Mouse (Mus musculus): Measurements from ENCODE around the gene Acly. TPM values are rescaled to one million over a fixed set of nuclear protein-coding genes. Genes with fewer than 3 reads are reported as not detected.

Acly gene
- polyA plus RNA-seq, 1 experiment from 2014 or later: 189 TPM

GRCm38 (mm10) chr11:100471352-100472196, 56.2 kb downstream of the Acly start:
- Histone ChIP-seq H3K9me3 (no peaks in the 10 kb centered on the region), H3K4me2 (peak overlapping the region; percentile 76), H3K4me3 (peak overlapping the region; percentile 93), H3K36me3 (peaks cover 9% of the 10 kb centered on the region; the same call in 1 of the 2 replicates), H3K4me1 (peaks cover 18% of the 10 kb centered on the region), H3K9ac (peak overlapping the region; percentile 93), H3K27ac (peak overlapping the region; percentile 87), H3K27me3 (no peaks in the 10 kb centered on the region)
- no peak for ATAC-seq (ENCODE audit: insufficient number of reproducible peaks, low FRiP score, low TSS enrichment, low read depth)
- 4% methylated on average over 30 of the region's 30 CpGs for WGBS

GRCm38 (mm10) chr11:100465833-100466232, 62.0 kb downstream of the Acly start:
- 77% methylated on average over 1 of the region's 1 CpGs for WGBS
- H3K27ac ChIP-seq: no peak overlapping the region
- no peak for ATAC-seq (ENCODE audit: insufficient number of reproducible peaks, low FRiP score, low TSS enrichment, low read depth)
- no peak overlapping the region for H3K4me2 ChIP-seq
- no peaks in the 10 kb centered on the region for H3K9me3 ChIP-seq
- peaks cover 24% of the 10 kb centered on the region for H3K36me3 ChIP-seq
- no peak overlapping the region for H3K9ac ChIP-seq
- peaks cover 12% of the 10 kb centered on the region for H3K4me1 ChIP-seq
- no peak overlapping the region for H3K4me3 ChIP-seq
- H3K27me3 ChIP-seq: no peaks in the 10 kb centered on the region

- Histone ChIP-seq H3K27ac (no peak overlapping the region), H3K4me2 (no peak overlapping the region), H3K27me3 (no peaks in the 10 kb centered on the region), H3K9me3 (no peaks in the 10 kb centered on the region), H3K4me1 (peaks cover 6% of the 10 kb centered on the region), H3K36me3 (peaks cover 24% of the 10 kb centered on the region), H3K9ac (no peak overlapping the region), H3K4me3 (no peak overlapping the region)
- 89% methylated on average over 1 of the region's 1 CpGs for WGBS
- no peak for ATAC-seq (ENCODE audit: insufficient number of reproducible peaks, low FRiP score, low TSS enrichment, low read depth)
Measured at GRCm38 (mm10) chr11:100465229-100465792, 62.5 kb downstream of the Acly start.

GRCm38 (mm10) chr11:100462699-100463098, 65.1 kb downstream of the Acly start:
- ATAC-seq (ENCODE audit: insufficient number of reproducible peaks, low FRiP score, low TSS enrichment, low read depth): no peak
- H3K36me3 ChIP-seq: peaks cover 35% of the 10 kb centered on the region

GRCm38 (mm10) chr11:100457711-100458110, 70.1 kb downstream of the Acly start:
- Histone ChIP-seq H3K27me3 (no peaks in the 10 kb centered on the region), H3K4me1 (no peaks in the 10 kb centered on the region), H3K9me3 (no peaks in the 10 kb centered on the region), H3K36me3 (peaks cover 43% of the 10 kb centered on the region), H3K4me3 (no peak overlapping the region), H3K27ac (no peak overlapping the region), H3K9ac (no peak overlapping the region), H3K4me2 (no peak overlapping the region)
- ATAC-seq (ENCODE audit: insufficient number of reproducible peaks, low FRiP score, low TSS enrichment, low read depth): no peak
- 88% methylated on average over 5 of the region's 5 CpGs for WGBS

More at GRCm38 (mm10) chr11:100462699-100463098, 65.1 kb downstream of the Acly start:
- no peaks in the 10 kb centered on the region for H3K4me1 ChIP-seq
- H3K4me2 ChIP-seq: no peak overlapping the region
- no peak overlapping the region for H3K4me3 ChIP-seq
- H3K27me3 ChIP-seq: no peaks in the 10 kb centered on the region
- no peak overlapping the region for H3K27ac ChIP-seq
- H3K9ac ChIP-seq: no peak overlapping the region
- no peaks in the 10 kb centered on the region for H3K9me3 ChIP-seq
- 89% methylated on average over 10 of the region's 10 CpGs for WGBS

GRCm38 (mm10) chr11:100457247-100457646, 70.6 kb downstream of the Acly start:
- 67% methylated on average over 4 of the region's 4 CpGs for WGBS
- Histone ChIP-seq H3K4me2 (no peak overlapping the region), H3K36me3 (peaks cover 38% of the 10 kb centered on the region), H3K9me3 (no peaks in the 10 kb centered on the region), H3K9ac (no peak overlapping the region), H3K27ac (no peak overlapping the region), H3K4me3 (no peak overlapping the region), H3K27me3 (no peaks in the 10 kb centered on the region), H3K4me1 (no peaks in the 10 kb centered on the region)
- ATAC-seq (ENCODE audit: insufficient number of reproducible peaks, low FRiP score, low TSS enrichment, low read depth): no peak

GRCm38 (mm10) chr11:100442625-100443024, 85.2 kb downstream of the Acly start:
- H3K27ac ChIP-seq: no peak overlapping the region
- WGBS: 86% methylated on average over 6 of the region's 6 CpGs
- H3K4me3 ChIP-seq: no peak overlapping the region
- peaks cover 13% of the 10 kb centered on the region for H3K4me1 ChIP-seq
- H3K27me3 ChIP-seq: no peaks in the 10 kb centered on the region
- H3K36me3 ChIP-seq: peaks cover 11% of the 10 kb centered on the region
- ATAC-seq (ENCODE audit: insufficient number of reproducible peaks, low FRiP score, low TSS enrichment, low read depth): no peak
- no peak overlapping the region for H3K9ac ChIP-seq
- H3K4me2 ChIP-seq: no peak overlapping the region
- no peaks in the 10 kb centered on the region for H3K9me3 ChIP-seq

GRCm38 (mm10) chr11:100441797-100442196, 86.0 kb downstream of the Acly start, which contains the start of the genes Nt5c3b and Klhl10:
Gene Nt5c3b, minus strand, starts transcription at chr11:100441808.
Gene Klhl10, plus strand, starts transcription at chr11:100441917.
- Histone ChIP-seq H3K27ac (peak within 1 kb of the TSS; percentile 76), H3K9ac (peak within 1 kb of the TSS; percentile 96), H3K27me3 (no peaks in the 10 kb centered on the region), H3K4me1 (peaks cover 13% of the 10 kb centered on the region), H3K4me3 (peak within 1 kb of the TSS; percentile 83), H3K4me2 (peak within 1 kb of the TSS; percentile 68), H3K36me3 (peaks cover 18% of the 10 kb centered on the region), H3K9me3 (no peaks in the 10 kb centered on the region)
- ATAC-seq (ENCODE audit: insufficient number of reproducible peaks, low FRiP score, low TSS enrichment, low read depth): no peak
- WGBS: 88% methylated on average over 8 of the region's 8 CpGs

GRCm38 (mm10) chr11:100440691-100441522, 86.9 kb downstream of the Acly start:
- Histone ChIP-seq H3K4me1 (peaks cover 13% of the 10 kb centered on the region), H3K36me3 (peaks cover 27% of the 10 kb centered on the region), H3K4me3 (peak overlapping the region; percentile 83), H3K27ac (peak overlapping the region; percentile 76), H3K9me3 (no peaks in the 10 kb centered on the region), H3K4me2 (peak overlapping the region; percentile 68), H3K27me3 (no peaks in the 10 kb centered on the region), H3K9ac (peak overlapping the region; percentile 96)
- ATAC-seq (ENCODE audit: insufficient number of reproducible peaks, low FRiP score, low TSS enrichment, low read depth): peak; percentile 94
- WGBS: under 1% methylated on average over 51 of the region's 52 CpGs

- Histone ChIP-seq H3K4me1 (peaks cover 13% of the 10 kb centered on the region), H3K36me3 (peaks cover 51% of the 10 kb centered on the region), H3K27ac (no peak overlapping the region), H3K4me2 (no peak overlapping the region), H3K9me3 (no peaks in the 10 kb centered on the region), H3K27me3 (no peaks in the 10 kb centered on the region), H3K9ac (no peak overlapping the region), H3K4me3 (no peak overlapping the region)
- ATAC-seq (ENCODE audit: insufficient number of reproducible peaks, low FRiP score, low TSS enrichment, low read depth): no peak
- 79% methylated on average over 1 of the region's 1 CpGs for WGBS
Measured at GRCm38 (mm10) chr11:100437901-100438300, 89.9 kb downstream of the Acly start.

- Histone ChIP-seq H3K4me2 (no peak overlapping the region), H3K4me1 (peaks cover 9% of the 10 kb centered on the region), H3K27me3 (no peaks in the 10 kb centered on the region), H3K36me3 (peaks cover 60% of the 10 kb centered on the region), H3K27ac (no peak overlapping the region), H3K4me3 (no peak overlapping the region), H3K9me3 (no peaks in the 10 kb centered on the region), H3K9ac (no peak overlapping the region)
- 89% methylated on average over 9 of the region's 9 CpGs for WGBS
- ATAC-seq (ENCODE audit: insufficient number of reproducible peaks, low FRiP score, low TSS enrichment, low read depth): no peak
Measured at GRCm38 (mm10) chr11:100435678-100436246, 92.0 kb downstream of the Acly start.

Measured in limb, embryonic 15.5 days (tissue).